Mouse (Mus musculus) embryonic fibroblast, embryonic 13.5 days (primary cell): Measurements from ENCODE around the gene Rsrc1. TPM values are rescaled to one million over a fixed set of nuclear protein-coding genes. Genes with fewer than 3 reads are reported as not detected.

Source experiments
- H3K27ac ChIP-seq: 2 replicates; pipeline ENCODE4 v1.5.1; 2012; ENCODE audit warnings: low read length, control low read depth, inconsistent platforms; ENCODE audit not compliant: insufficient read depth
- H3K4me1 ChIP-seq: 2 replicates; pipeline ENCODE4 v1.6.1; 2011; ENCODE audit warnings: low read length; ENCODE audit not compliant: control insufficient read depth, insufficient read depth
- H3K4me3 ChIP-seq: 2 replicates; pipeline ENCODE4 v1.5.1; 2011; ENCODE audit warnings: mild to moderate bottlenecking, control low read depth, low read length; ENCODE audit not compliant: insufficient read depth
- CTCF ChIP-seq: IDR thresholded peaks from 2 replicates; pipeline ENCODE4 v1.5.1; 2011; ENCODE audit warnings: mild to moderate bottlenecking, control low read depth, low read length, moderate library complexity, borderline replicate concordance; ENCODE audit not compliant: insufficient read depth
- POLR2A ChIP-seq: IDR thresholded peaks from 2 replicates; pipeline ENCODE4 v1.6.1; 2011; ENCODE audit warnings: low read depth, mild to moderate bottlenecking, control low read depth, low read length, moderate library complexity
- polyA plus RNA-seq: library from polyadenylated mRNA; stranded (reverse); fragments of >200 nt; gene quantifications from 2 replicates; pipeline ENCODE4 v1.2.4, GENCODE M21; 2011; ENCODE audit warnings: low read depth; ENCODE audit not compliant: missing spikeins, insufficient read length

Rsrc1 gene
- polyA plus RNA-seq, result 36.5 and 44.9 TPM in 2 replicates

DNA sequence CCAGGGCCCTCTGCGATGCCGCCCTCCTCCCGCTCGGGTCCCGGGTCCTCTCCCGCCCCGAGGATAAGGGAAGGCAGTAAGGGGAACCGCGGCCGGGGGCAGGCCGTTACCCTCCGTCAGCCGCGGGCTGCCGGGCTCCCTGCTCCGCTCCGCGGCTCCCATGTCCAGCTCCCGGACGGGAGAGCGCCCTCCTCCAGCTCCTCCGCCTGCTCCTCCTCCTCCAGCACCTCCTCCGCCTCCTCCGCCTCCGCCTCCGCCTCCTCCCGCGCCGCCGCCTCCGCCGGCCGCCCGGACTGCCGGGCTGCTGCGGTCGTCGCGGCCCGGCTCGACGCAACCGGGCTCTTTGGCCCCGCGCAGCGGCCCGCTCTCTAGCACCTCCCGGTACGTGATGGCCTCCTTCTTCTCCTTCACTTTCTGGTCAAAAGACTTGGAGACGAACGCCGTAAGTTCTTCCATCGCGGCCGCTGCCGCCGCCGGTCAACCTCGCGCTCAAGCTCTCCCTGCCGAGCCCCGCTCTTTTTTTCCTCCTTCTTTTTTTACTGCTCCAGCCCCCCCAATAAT is at the start of gene Rsrc1:
Gene Rsrc1 (plus strand): TSS at position 290 of the 561 bp plus-strand sequence.
- peak within 1 kb of the TSS; percentile 82 for H3K4me3 ChIP-seq
- H3K4me1 ChIP-seq, result no peaks in the 10 kb centered on the region
- H3K27ac ChIP-seq, result peak within 1 kb of the TSS; percentile 90
- no peak for TF ChIP-seq CTCF
- TF ChIP-seq POLR2A, result no peak; the same call in 1 of the 2 replicates

DNA sequence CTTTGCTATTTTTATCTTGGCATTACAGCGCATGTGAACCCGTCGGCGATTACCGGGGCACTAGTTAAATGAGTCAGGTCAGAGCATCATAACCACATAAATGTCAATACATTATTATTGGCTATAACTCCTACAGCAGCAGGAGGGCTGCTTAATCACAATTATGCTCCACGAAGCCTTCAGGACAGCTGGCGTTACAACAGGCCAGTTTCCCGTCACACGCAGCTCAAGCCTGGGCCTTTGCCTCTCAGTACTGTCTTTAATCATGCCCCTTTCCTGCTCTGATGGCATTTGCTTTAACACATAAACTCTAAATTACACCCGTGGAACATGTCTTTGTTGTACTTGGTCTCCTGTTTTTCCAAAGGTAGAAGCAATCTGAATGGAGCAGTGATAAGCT is 41.5 kb upstream of the Rsrc1 start:
- no peak overlapping the region for H3K27ac ChIP-seq
- H3K4me3 ChIP-seq, result no peak overlapping the region
- TF ChIP-seq CTCF (no peak), POLR2A (no peak)
- no peaks in the 10 kb centered on the region for H3K4me1 ChIP-seq

DNA sequence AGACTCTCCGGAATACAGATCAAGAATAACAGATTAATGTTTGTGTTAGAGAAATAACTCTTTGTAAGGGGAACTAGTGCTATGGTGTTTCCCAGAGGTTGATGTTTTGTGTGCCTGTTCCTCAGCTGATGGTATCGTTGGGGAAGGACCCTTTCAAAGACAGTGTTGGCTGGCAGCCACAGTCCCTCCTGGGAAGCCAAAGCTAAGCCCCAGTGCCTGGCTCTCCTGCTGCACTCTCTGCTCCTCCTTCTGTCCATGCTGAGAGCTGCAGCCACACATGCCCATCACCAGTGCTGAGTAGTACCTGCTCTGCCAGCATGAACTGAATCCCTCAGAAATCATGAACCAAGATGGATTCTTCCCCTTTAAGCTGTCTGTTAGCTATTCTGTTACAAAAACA is 26.1 kb upstream of the Rsrc1 start:
- Histone ChIP-seq H3K27ac (no peak overlapping the region), H3K4me3 (no peak overlapping the region), H3K4me1 (no peaks in the 10 kb centered on the region)
- TF ChIP-seq POLR2A (no peak), CTCF (0 out of 2 replicates have a peak, but pooled peaks have one; percentile 11)

DNA sequence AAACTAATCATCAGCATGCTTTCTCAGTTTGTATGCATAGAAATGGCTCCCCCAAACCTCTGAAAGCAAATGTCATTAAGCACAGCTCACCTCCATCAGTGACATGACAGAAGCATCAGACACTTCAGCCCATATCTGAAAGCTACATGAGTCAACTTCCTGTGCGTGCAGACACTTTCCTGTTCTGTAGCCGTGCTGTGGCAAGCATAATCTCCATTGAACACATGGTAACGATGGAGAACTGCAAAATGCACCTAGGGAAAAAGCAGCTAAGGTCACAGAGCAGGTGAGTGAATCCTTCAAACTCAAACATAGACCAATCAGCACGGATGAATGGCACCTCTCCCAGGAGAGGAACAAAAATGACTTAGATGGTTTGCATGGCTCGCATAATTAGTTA is 21.2 kb upstream of the Rsrc1 start:
- TF ChIP-seq POLR2A (no peak), CTCF (no peak)
- H3K4me1 ChIP-seq, result no peaks in the 10 kb centered on the region
- H3K27ac ChIP-seq, result no peak overlapping the region
- H3K4me3 ChIP-seq, result no peak overlapping the region

DNA sequence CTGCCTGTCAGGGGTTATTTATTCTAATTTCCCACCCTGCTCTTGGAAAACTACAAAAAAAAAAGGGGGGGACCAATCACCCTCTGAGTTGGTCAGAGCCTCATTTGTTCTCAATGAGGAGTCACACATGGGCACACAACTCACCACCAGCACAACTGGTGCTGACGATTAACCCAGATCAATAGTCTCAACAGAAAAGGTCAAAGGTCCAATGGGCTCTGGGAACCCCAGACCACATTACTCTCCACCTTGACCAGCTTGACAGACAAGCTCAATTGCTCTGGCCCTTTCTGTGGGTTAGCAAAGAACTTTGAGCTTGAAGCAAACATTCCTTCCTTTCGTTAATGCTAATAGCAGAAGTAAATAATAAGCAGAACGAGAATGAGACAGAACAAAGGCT is 16.3 kb upstream of the Rsrc1 start:
- Histone ChIP-seq H3K27ac (no peak overlapping the region), H3K4me1 (no peaks in the 10 kb centered on the region), H3K4me3 (no peak overlapping the region)
- no peak for TF ChIP-seq CTCF
- TF ChIP-seq POLR2A, result no peak

DNA sequence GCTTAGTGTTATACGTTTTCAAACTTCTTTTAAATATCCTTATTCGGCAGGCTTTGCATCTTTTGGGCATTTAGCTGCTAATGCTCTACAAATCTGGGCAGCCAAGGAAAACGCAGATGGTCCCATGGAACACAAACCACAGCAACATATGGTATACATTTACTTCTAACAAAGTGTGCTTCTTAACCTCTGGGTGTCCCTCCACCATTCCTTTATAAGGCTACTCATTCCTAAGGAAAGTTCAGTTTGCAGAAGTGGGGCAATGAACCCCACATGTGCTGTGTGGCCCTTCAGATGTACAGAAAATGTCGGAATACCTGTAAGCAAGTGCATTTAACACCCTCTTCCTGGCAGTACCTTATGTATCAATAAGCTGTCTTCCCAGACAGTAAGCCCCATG is 13.7 kb upstream of the Rsrc1 start:
- Histone ChIP-seq H3K27ac (no peak overlapping the region), H3K4me3 (no peak overlapping the region), H3K4me1 (no peaks in the 10 kb centered on the region)
- no peak for TF ChIP-seq POLR2A
- no peak for TF ChIP-seq CTCF

DNA sequence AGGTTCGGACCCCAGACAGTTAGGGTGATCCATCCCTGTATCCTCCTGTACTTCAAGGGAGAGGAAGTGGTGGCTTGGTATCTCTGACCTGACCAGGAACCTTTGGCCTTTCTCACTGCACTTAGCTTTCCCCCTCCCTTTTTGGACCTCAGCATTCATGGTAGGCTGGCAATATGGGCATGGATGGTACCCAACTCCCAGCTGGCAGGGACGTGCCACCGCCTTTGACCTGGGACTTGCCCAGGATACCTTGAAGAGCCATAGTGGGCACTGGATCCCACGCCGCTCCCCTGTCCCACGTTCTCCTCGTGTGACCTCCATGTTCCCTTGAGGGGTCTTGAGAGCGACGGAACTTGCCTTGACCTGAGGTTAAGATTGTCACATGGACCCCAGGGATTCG is 10.9 kb upstream of the Rsrc1 start:
- H3K4me3 ChIP-seq, result no peak overlapping the region
- TF ChIP-seq POLR2A (no peak), CTCF (no peak)
- H3K4me1 ChIP-seq, result no peaks in the 10 kb centered on the region
- no peak overlapping the region for H3K27ac ChIP-seq

DNA sequence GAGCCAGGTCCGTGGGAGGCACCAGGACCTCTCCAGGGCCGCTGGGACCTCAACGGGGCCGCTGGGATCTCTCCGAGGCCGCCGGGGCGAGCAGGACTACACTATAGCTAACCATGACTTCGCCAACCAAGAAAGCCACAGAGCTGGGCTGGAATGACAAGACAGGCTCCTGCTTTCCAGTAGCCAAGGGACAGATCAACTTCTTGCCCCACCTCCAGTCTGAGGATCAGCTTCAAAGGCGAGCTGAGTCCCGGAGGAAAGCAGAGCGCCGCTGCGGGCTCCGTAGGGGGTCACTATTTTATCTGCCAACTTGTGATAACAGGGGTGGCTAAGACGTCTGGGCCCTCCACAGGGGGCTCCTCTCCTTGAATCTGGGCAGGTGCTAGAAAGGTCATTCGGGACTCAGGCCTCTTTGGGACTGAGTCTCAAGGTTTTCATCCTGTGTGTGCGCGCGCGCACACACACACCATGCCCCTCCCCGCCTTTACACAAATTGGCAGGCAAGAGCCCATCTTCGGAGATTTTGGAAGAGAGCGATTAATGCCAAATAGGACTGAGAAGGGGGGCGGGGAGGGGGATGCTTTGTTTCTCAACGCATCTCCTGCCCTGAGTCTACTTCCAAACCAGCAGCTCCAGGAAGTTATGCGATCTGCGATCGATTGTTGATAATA is 10.4 kb upstream of the Rsrc1 start:
- no peak overlapping the region for H3K27ac ChIP-seq
- TF ChIP-seq POLR2A (no peak), CTCF (no peak)
- H3K4me3 ChIP-seq, result no peak overlapping the region
- H3K4me1 ChIP-seq, result no peaks in the 10 kb centered on the region

DNA sequence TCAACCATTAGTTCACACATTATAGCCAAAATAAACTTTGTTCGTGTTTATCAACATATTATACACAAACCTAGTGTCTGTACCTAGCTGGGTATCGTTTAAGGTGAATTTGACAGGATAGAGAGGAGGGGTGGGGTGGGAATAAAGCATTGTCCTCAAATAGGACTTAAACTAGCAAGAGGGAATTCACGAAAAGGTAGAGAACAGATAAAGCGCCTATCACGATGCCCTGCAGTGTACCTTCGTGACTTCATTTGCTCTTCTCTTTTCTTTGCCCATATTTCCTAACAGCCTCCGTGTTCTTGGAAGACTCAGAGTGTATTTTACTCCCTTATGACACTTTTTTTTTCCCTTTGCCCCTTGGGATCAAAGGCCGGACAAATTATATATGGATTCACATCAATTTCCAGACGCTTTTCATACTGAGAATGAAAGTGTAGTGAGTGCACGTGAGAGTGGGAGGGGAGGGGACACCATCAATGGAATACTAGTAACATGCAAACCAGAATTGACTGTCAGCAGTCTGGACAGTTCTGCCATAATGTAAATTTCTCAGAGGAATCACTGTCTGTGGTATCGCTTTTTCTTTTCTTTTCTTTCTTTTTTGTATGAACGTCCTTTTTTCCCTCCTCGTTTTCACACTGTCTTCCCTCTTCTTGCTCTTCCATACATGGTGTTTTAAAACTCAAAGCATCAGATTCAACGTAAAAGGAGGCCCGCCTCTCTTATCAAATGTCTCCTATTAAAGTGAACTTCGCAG is 8.8 kb upstream of the Rsrc1 start:
- Histone ChIP-seq H3K27ac (no peak overlapping the region), H3K4me3 (peak overlapping the region; percentile 10; the same call in 1 of the 2 replicates), H3K4me1 (no peaks in the 10 kb centered on the region)
- no peak for TF ChIP-seq POLR2A
- TF ChIP-seq CTCF, result no peak

DNA sequence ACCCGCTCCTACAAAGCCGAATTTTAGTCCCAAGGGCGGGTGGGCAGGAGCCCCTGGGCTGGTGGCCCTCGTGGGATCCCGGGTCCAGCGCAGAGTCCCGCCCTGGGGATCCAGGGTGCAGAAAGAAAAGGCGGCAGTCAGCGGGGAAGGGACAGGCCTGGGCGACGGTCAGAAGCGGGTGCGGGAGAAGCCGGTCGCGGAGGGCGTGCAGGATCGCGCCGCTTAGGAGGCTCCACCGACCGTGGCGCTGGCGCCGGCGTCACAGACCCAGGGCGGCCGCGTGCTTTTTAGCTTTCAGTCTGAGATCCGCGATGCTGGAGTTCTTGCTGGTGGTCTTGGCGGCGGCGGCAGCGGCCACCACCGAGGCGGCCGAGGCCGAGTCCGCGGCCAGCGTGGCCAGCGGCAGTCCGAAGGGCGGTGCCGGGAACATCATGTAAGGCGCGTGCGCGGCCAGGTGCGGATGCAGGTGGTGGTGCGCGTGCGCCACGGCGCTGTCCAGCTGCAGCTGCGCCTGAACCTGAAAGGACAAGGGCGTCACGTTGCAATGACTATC is 7.7 kb upstream of the Rsrc1 start:
- TF ChIP-seq CTCF, result no peak
- no peak for TF ChIP-seq POLR2A
- peak overlapping the region; percentile 16 for H3K4me3 ChIP-seq
- no peaks in the 10 kb centered on the region for H3K4me1 ChIP-seq
- H3K27ac ChIP-seq, result no peak overlapping the region

DNA sequence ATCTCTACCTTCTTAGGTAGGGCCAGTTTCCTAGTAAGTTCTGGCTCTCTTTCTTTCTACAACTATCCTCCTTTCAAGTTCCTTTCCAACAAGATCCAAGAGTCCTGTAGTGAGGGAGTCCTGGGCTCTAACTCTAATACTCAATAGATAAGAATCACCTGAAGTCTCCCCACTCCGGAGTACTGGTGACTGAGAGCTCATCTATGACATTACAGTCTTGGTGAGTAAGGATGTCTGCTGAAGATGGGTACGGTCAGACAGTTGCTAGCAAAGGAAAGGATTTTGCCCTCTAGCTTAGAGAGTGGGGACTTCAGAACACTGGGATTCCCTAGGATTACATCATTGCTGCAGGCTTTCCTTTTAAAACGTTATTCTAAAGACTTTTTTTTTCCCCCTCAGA is 6.7 kb upstream of the Rsrc1 start:
- H3K4me3 ChIP-seq, result no peak overlapping the region
- H3K27ac ChIP-seq, result no peak overlapping the region
- TF ChIP-seq POLR2A, result no peak
- no peak for TF ChIP-seq CTCF
- no peaks in the 10 kb centered on the region for H3K4me1 ChIP-seq
